Mouse (Mus musculus): ENCODE results near the gene Fgd1.

- TF ChIP-seq POLR2A (IDR thresholded peaks at IDR 0.05; ENCODE audit: borderline replicate concordance, control insufficient read depth, low read depth, low read length) (no peak), CTCF (IDR thresholded peaks at IDR 0.05; ENCODE audit: control insufficient read depth, insufficient read depth, low read length) (no peak)
These were observed 31.1 kb downstream of the Fgd1 start for GRCm38 (mm10) chrX:151076941-151077485.
